In the genomic region with DNA sequence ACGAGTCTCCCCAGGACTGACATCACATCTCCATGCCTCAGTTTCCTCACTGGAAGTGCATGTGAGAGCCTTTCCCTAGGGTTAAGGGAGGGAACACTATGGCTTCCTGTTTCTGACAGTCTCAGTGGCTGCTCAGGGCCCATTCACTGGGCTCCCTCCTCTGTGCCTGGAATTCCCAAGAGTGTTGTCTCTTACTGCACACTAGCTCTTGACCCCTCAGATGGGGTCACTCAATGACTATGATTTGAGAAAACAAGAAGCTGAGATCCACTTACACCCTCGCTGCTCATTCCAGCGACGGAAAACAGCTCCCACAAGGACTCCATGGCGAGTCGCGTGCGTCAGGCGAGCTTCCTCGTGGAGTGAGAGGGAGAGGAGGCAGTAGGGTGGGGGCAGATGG, we compare ENCODE assay signal across 19 mouse cellular contexts.
A peak's percentile ranks its signal among the peaks of the same experiment; 100 is the strongest.
DNase-seq lines count a peak whose midpoint lies in the region; ATAC-seq and TF ChIP-seq lines count a peak whose summit lies in the region.
"Had no signal": no experiment of that assay in that cellular context is flagged by ENCODE, and none has a peak within 500 bp of the region (broad histone marks: within the 10 kb centered on the region; RNA-seq: fewer than 3 reads in every experiment).

No protein-coding gene starts in this region.

- H3K4me2 ChIP-seq in hindbrain, postnatal 0 days (ENCODE audit: low read depth, low read length): no peak overlapping the region
- H3K4me2 ChIP-seq in kidney, embryonic 16.5 days (replicated peaks; ENCODE audit: low read depth, low read length): no peak overlapping the region
- H3K4me2 ChIP-seq: embryonic facial prominence, embryonic 12.5 days; hindbrain, embryonic 13.5 days; intestine, embryonic 15.5 days; liver, embryonic 12.5 days had no signal

- ATAC-seq in hindbrain, postnatal 0 days: no peak
- peak; percentile 59 for ATAC-seq in kidney, embryonic 16.5 days (ENCODE audit: low FRiP score, low TSS enrichment)
- ATAC-seq: activated CD4-positive, CD25-positive, alpha-beta regulatory T cell, adult 4 months; forebrain, embryonic 16.5 days; intestine, embryonic 15.5 days; liver, embryonic 12.5 days; midbrain, embryonic 16.5 days had no signal

- H3K9me3 ChIP-seq in hindbrain, embryonic 10.5 days: no peaks in the 10 kb centered on the region
- no peaks in the 10 kb centered on the region for H3K9me3 ChIP-seq in hindbrain, postnatal 0 days (ENCODE audit: low read length)
- peaks cover 3% of the 10 kb centered on the region for H3K9me3 ChIP-seq in kidney, embryonic 16.5 days (ENCODE audit: low read length)
- H3K9me3 ChIP-seq: embryonic facial prominence, embryonic 12.5 days; hindbrain, embryonic 13.5 days; intestine, embryonic 15.5 days; liver, embryonic 12.5 days had no signal

- DNase-seq in hindbrain, embryonic 10.5 days (ENCODE audit: low spot score): no peak
- no peak for DNase-seq in hindbrain, postnatal 0 days (ENCODE audit: low spot score)
- peak; percentile 77 to 85 for DNase-seq in lung, adult 18-20 months
- peak; percentile 81 for DNase-seq in lung, postnatal 25 days (ENCODE audit: low spot score)
- no peak for DNase-seq in right cerebral cortex, postnatal 10 days (ENCODE audit: low spot score in 2 of 2)
- DNase-seq in thymus, postnatal 14 days: no peak
- DNase-seq in right cerebral cortex, adult 2 months (ENCODE audit: low spot score in 2 of 2): no peak
- DNase-seq: adrenal gland, postnatal 14 days; cerebellum, adult 2 months; thymus, adult 18-20 months had no signal

- TF ChIP-seq CTCF in hindbrain, postnatal 0 days (IDR thresholded peaks at IDR 0.05; ENCODE audit: low read depth): no peak

- WGBS in hindbrain, embryonic 10.5 days: 72% methylated on average over 10 of the region's 10 CpGs
- 78% methylated on average over 10 of the region's 10 CpGs for WGBS in hindbrain, postnatal 0 days
- WGBS in kidney, embryonic 16.5 days: 20% methylated on average over 10 of the region's 10 CpGs

- H3K27ac ChIP-seq in hindbrain, embryonic 10.5 days: 0 out of 2 replicates have a peak overlapping the region, but pooled peaks have one; percentile 40
- no peak overlapping the region for H3K27ac ChIP-seq in hindbrain, postnatal 0 days
- no peak overlapping the region for H3K27ac ChIP-seq in kidney, embryonic 16.5 days (ENCODE audit: low read length)
- H3K27ac ChIP-seq: embryonic facial prominence, embryonic 12.5 days; hindbrain, embryonic 13.5 days; intestine, embryonic 15.5 days; left cerebral cortex, adult 2 months; liver, embryonic 12.5 days had no signal

- peaks cover 11% of the 10 kb centered on the region for H3K4me1 ChIP-seq in hindbrain, embryonic 10.5 days (replicated peaks)
- H3K4me1 ChIP-seq in hindbrain, postnatal 0 days (ENCODE audit: insufficient read depth, low read length): peaks cover 6% of the 10 kb centered on the region; the same call in 1 of the 2 replicates
- 0 out of 2 replicates have a peak, but pooled peaks cover 3% of the 10 kb centered on the region for H3K4me1 ChIP-seq in kidney, embryonic 16.5 days (ENCODE audit: insufficient read depth, low read length)
- H3K4me1 ChIP-seq: embryonic facial prominence, embryonic 12.5 days; liver, embryonic 12.5 days had no signal

- H3K27me3 ChIP-seq in hindbrain, embryonic 10.5 days (ENCODE audit: insufficient read depth, poor library complexity, severe bottlenecking): no peaks in the 10 kb centered on the region
- no peaks in the 10 kb centered on the region for H3K27me3 ChIP-seq in hindbrain, postnatal 0 days (ENCODE audit: insufficient read depth, low read length)
- peaks cover 3% of the 10 kb centered on the region; the same call in 1 of the 2 replicates for H3K27me3 ChIP-seq in kidney, embryonic 16.5 days (ENCODE audit: insufficient read depth, low read length)
- H3K27me3 ChIP-seq: embryonic facial prominence, embryonic 12.5 days; intestine, embryonic 15.5 days; liver, embryonic 12.5 days had no signal

- no peak overlapping the region for H3K4me3 ChIP-seq in hindbrain, embryonic 10.5 days
- no peak overlapping the region for H3K4me3 ChIP-seq in hindbrain, postnatal 0 days (ENCODE audit: low read length)
- no peak overlapping the region for H3K4me3 ChIP-seq in kidney, embryonic 16.5 days (ENCODE audit: low read length)
- H3K4me3 ChIP-seq: embryonic facial prominence, embryonic 12.5 days; hindbrain, embryonic 13.5 days; intestine, embryonic 15.5 days; left cerebral cortex, adult 2 months; liver, embryonic 12.5 days had no signal

- no peak overlapping the region for H3K9ac ChIP-seq in hindbrain, postnatal 0 days (replicated peaks; ENCODE audit: low read length)
- H3K9ac ChIP-seq in kidney, embryonic 16.5 days (replicated peaks; ENCODE audit: low read length): no peak overlapping the region
- H3K9ac ChIP-seq: embryonic facial prominence, embryonic 12.5 days; hindbrain, embryonic 13.5 days; intestine, embryonic 15.5 days; liver, embryonic 12.5 days had no signal

- H3K36me3 ChIP-seq in hindbrain, embryonic 10.5 days: no peaks in the 10 kb centered on the region
- no peaks in the 10 kb centered on the region for H3K36me3 ChIP-seq in hindbrain, postnatal 0 days (ENCODE audit: insufficient read depth, low read length)
- H3K36me3 ChIP-seq in kidney, embryonic 16.5 days (ENCODE audit: insufficient read depth, low read length): no peaks in the 10 kb centered on the region
- H3K36me3 ChIP-seq: embryonic facial prominence, embryonic 12.5 days; hindbrain, embryonic 13.5 days; intestine, embryonic 15.5 days; liver, embryonic 12.5 days had no signal

Comparison
In these comparisons a context has a peak if more than half of its experiments do, and no peak if none do; other contexts are left out.
1. DNase-seq: peak in lung, adult 18-20 months (2 of 2) and lung, postnatal 25 days (single experiment); none in hindbrain, embryonic 10.5 days (single experiment), hindbrain, postnatal 0 days (single experiment), right cerebral cortex, postnatal 10 days (0 of 2), thymus, postnatal 14 days (single experiment) and right cerebral cortex, adult 2 months (0 of 2).